Mouse (Mus musculus) cerebellum, adult 9-11 months (tissue): Measurements from ENCODE around the gene Aqp9.

Experiments used
- DNase-seq: peaks from one replicate; pipeline ENCODE4 v3.0.0; 2022

Aqp9 gene

GRCm38 (mm10) chr9:71166871-71167465 lies 1.5 kb downstream of the Aqp9 start:
- no peak for DNase-seq

GRCm38 (mm10) chr9:71166019-71166705 lies 2.3 kb downstream of the Aqp9 start:
- DNase-seq = no peak

- DNase-seq = no peak
These were observed 3.0 kb downstream of the Aqp9 start for GRCm38 (mm10) chr9:71165510-71165909.

- no peak for DNase-seq
These were observed 3.4 kb downstream of the Aqp9 start for GRCm38 (mm10) chr9:71165061-71165460.

DNA sequence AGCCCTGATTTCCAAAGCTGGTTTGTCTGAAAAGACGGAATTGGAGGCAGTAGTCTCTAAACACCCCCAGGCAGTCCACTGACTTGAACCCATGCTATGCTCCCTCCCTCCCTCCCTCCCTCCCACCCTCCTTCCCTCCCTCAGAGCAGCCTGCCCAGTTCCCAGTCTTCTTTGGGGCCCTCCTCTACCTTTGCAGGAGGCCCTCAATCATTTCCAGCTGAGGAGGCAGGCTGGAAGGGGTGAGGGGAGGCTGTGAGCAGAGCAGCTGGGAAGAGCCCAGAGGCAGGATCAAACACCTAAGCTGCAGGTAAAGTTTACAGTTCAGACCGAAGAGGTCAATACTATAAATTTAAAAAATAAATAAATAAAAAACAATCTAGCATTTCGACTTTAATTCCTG lies 4.1 kb downstream of the Aqp9 start:
- DNase-seq = no peak

- no peak for DNase-seq
These were observed 5.4 kb downstream of the Aqp9 start for GRCm38 (mm10) chr9:71162858-71163740.

DNA sequence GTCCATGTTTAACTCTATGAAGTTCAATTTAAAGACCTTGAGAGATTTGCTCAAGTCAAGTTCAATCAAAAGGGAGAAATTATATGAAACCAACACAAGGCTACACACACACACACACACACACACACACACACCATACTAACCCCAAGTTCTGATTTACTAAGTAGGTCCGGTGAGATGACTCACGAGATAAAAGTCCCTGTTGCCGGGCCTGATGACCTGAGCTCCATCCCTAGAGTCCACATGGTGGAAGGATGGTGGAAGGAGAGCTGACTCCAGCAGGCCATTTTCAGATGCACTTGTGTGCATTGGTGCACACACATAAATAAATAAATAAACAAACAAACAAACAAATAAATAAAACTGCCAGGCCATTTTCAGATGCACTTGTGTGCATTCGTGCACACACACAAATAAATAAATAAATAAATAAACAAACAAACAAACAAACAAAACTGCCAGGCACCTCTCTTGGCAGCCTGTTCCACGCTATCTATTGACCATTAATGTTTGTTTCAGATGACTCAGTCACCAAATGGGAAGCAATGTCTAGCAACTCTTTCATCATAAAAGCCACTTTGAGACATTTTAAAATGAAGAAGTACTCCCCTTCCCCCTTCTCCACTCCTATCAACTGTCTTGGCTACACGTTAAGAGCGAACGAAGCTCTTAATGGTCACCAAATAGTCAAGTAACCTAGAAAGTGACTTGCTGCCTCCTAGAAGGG lies 6.2 kb downstream of the Aqp9 start:
- DNase-seq = no peak

- DNase-seq = no peak
These were observed 7.4 kb downstream of the Aqp9 start for GRCm38 (mm10) chr9:71160849-71161711.

DNA sequence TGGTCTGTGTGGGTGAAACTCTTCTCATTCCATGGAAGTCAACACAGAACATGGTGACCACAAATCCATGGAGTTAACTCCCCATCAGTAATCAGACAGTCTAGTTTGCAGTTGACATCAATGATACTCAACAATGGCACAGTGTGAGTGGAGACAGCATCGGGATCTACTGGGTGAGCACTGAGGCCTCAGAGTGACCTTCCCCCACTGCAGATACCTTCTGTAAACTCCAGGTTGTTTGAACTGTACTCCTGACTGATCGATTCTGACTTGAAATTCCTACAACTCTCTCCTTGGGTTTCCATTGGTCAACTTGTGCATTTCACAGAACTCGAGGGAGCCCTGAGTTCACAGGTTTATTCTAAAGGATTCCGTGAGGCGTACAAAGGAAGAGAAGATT lies 8.8 kb downstream of the Aqp9 start:
- no peak for DNase-seq

GRCm38 (mm10) chr9:71159060-71159626 lies 9.3 kb downstream of the Aqp9 start:
- no peak for DNase-seq

DNA sequence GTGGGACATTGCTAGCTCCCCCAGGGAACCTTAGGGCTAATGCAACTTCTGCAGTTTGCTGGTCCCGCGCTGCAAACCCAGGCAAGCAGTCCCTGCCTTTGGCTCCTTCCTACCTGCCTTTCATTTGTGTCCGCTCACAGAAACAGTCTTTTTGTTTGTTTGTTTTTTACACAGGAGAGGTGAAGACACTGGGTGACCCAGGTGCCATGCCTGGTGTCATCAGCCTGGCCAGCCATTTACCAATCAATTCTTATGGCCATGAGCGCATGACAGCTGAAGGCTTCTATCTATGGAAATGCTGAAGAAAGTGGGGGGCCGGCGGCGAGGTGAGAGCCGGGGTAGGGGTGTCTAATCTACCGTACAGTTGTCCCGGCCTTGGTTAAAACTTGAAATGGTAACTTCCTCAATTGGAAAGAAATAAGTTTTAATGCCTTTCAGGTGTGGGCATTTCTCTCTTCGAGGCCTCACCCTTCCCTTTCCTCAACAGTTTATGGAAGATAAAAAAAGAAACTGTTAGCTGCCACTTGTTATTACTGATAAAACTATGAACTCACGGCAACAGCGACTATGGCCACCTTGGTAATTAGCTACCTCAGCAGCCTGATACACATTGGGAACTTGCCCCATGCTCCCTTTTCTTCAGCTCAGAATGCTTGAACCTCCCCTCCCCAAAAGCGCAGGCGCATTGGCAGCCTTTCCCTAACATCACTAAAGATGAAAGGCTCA lies 10.4 kb downstream of the Aqp9 start:
- DNase-seq = no peak

- DNase-seq = no peak
These were observed 11.9 kb downstream of the Aqp9 start for GRCm38 (mm10) chr9:71156447-71157035.

- no peak for DNase-seq
These were observed 13.0 kb downstream of the Aqp9 start for GRCm38 (mm10) chr9:71155399-71156005.

DNA sequence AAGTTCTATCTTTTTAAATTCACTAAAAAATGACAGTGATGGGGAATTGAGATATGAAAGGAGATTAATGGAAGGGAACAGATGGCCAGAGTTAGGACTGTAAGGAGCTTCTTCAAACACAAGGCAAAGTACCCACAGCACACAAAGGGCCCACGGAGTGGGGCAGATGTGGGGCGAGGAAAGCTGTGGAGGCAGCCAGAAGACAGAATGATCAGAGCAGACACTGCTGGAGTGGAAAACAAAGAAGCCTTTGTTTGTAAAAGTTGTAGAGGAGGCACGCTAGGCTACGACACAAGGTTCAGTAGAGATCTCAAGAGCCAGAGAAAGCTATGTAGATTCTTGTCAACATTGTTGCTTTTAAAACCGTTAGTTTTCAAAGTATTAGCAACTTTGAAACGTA lies 17.1 kb downstream of the Aqp9 start:
- no peak for DNase-seq

DNA sequence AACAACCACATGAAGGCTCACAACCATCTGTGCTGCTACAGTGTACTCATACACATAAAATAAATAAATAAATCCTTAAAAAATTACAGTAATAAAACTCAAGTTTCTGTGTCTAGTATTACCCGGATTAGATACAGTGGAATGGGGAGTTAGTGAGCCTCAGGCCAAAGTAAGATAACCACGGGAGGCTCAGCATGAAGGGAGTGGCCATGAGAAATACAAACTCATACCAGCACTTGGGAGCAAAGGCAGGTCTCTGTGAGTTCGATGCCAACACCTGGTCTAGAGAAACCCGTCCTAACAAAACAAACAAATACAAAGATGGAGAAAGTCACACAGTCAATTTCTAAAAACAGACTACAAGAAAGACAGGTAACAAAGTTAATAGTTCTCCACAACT lies 18.3 kb downstream of the Aqp9 start:
- DNase-seq = no peak

DNA sequence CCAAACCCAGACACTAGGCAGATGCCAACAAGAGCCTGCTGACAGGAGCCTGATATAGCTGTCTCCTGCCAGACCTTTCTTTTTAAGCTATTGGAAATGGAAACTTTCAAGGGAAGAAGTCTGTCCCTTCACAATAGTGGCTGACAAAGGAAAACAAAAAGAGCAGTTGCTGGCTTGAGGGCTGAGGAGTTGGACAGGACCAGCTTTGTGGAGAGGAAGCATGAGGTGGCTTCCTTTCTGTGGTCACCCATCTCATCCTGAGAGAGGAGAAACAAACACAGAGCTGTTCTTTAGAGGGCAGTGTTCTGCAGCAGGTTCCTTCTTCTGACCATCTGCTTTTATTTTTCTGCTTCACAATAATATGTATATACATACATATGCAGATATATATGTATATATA lies 19.6 kb downstream of the Aqp9 start:
- no peak for DNase-seq

DNA sequence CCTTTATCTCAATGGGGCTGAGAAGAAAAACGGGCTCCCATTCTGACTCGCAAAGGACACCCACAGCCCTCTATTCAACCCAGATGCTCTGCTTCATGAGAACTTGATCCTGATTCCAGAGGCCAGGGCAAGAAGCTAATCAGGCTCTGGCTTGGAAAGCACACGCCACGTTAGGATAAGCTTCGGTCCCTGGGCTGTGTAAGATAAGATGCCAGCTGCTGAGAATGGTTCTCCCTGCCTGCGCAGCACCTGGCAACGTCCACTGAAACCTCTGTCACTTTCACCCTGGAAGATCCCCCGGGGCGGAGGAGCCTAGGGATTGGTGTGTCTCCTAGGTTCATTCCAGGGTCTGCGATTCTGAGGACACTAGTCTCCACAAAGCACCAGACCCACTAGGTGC lies 22.3 kb downstream of the Aqp9 start:
- DNase-seq = no peak

DNA sequence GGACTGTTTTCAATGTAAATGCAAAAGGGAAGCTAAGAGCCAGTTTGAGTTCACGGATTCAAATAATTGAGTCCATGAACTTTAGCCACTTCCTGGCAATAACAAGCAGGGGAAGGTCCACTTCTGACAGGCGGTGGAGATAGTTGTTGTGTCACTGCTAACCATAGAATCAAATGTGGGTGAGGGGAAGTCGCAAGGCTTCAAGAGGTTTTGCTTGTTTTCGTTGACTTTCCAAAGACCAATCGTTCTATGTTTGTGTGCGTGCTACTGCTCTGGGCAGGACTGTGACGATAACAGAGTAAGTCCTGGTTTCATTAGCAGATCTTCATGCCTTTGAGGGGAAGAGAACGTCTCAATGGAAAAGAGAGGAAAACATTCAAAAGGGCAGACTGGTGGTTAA lies 28.3 kb downstream of the Aqp9 start:
- no peak for DNase-seq

DNA sequence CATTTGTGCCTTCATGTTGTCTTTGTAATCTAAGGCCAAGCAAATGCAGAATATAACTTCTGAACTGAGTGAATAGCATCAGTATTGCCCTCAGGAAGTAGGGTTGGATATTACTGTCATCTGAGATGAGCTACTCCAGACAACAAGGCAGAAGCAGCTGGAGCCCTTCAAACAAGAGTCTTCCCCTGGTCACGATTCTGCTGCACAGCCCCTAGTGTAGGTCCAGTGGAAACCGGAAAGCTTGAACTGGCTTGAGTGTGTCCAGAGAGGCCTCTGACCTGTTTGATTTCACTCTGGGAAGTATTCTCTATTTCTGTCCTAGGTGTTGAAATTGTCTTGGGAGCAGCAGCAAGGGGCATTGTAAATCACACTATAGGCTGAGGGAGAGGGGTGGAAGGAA lies 29.5 kb downstream of the Aqp9 start:
- no peak for DNase-seq

GRCm38 (mm10) chr9:71137267-71137945 lies 31.1 kb downstream of the Aqp9 start:
- DNase-seq = no peak
